ENCODE assay signal across 21 mouse cellular contexts in the genomic region with DNA sequence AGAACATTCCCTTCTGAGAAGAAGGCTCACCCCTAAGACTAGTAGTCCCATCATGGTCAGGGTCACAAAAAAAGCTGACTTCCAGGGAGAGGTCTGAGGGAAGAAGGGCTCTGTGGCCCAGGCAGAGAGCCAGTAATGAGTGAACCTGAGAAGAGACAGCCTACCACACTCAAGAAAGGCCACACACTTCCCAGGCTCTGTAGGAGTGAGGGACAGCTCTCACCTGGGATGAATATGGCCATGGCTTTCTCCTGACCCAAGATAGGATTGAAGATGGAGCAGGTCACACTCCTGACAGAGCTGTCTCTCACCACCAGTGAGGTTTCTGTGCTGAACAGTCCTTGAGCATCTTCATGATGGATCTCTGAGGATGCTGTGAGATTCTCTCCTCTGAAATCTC. TPM values are rescaled to one million over a fixed set of nuclear protein-coding genes. Genes with fewer than 3 reads are reported as not detected.
"Had no signal": no experiment of that assay in that cellular context is flagged by ENCODE, and none has a peak within 500 bp of the region (broad histone marks: within the 10 kb centered on the region; RNA-seq: fewer than 3 reads in every experiment).

No protein-coding gene starts in this region.

- H3K4me3 ChIP-seq: neural tube, embryonic 13.5 days; neural tube, embryonic 15.5 days; stomach, embryonic 15.5 days had no signal

- H3K27ac ChIP-seq: neural tube, embryonic 13.5 days; neural tube, embryonic 15.5 days; stomach, embryonic 15.5 days; stomach, postnatal 0 days had no signal

- H3K36me3 ChIP-seq: neural tube, embryonic 13.5 days; neural tube, embryonic 15.5 days; stomach, embryonic 15.5 days had no signal

- DNase-seq: retina, postnatal 1 day; right cerebral cortex, adult 18-20 months; right cerebral cortex, postnatal 14 days; right cerebral cortex, postnatal 25 days; right cerebral cortex, postnatal 4 days; spleen, adult 18-20 months; thymus, adult 18-20 months; thymus, adult 2 months; thymus, postnatal 14 days; thymus, postnatal 25 days; thymus, postnatal 36 days; thymus, postnatal 4 days had no signal

- H3K27me3 ChIP-seq: neural tube, embryonic 13.5 days; neural tube, embryonic 15.5 days; stomach, embryonic 15.5 days had no signal

- H3K9me3 ChIP-seq: neural tube, embryonic 13.5 days; neural tube, embryonic 15.5 days; stomach, embryonic 15.5 days had no signal

- H3K4me1 ChIP-seq: neural tube, embryonic 13.5 days; neural tube, embryonic 15.5 days; stomach, embryonic 15.5 days had no signal

- H3K9ac ChIP-seq: neural tube, embryonic 13.5 days; neural tube, embryonic 15.5 days; stomach, embryonic 15.5 days had no signal

RNA-seq across cellular contexts. Expression of a gene that starts 15.7 kb away (rescaled TPM):
- total RNA-seq: neutrophil, adult 5-6 weeks had no signal
- polyA plus RNA-seq: neural tube, embryonic 13.5 days; neural tube, embryonic 14.5 days; neural tube, embryonic 15.5 days; stomach, embryonic 14.5 days; urinary bladder, adult 2 months had no signal

RNA-seq across cellular contexts. Expression of a gene that starts 24.4 kb away (rescaled TPM):
- total RNA-seq: neutrophil, adult 5-6 weeks had no signal
- polyA plus RNA-seq: neural tube, embryonic 13.5 days; neural tube, embryonic 14.5 days; neural tube, embryonic 15.5 days; stomach, embryonic 14.5 days; testis, adult 2 months; urinary bladder, adult 2 months had no signal
